Mouse (Mus musculus) heart, postnatal 0 days (tissue): Measurements from ENCODE around the gene Nek7. TPM values are rescaled to one million over a fixed set of nuclear protein-coding genes. Genes with fewer than 3 reads are reported as not detected.

ENCODE experiments used
- ATAC-seq: fragments of 200-750 bp; cut with Nextera tagmentation; 2 replicates; pipeline ENCODE4 v1.8.0; 2017; ENCODE audit warnings: low read depth, moderate number of reproducible peaks, moderate library complexity; ENCODE audit not compliant: insufficient read depth
- DNase-seq: peaks from one replicate; pipeline ENCODE4 v3.0.0-alpha.2; 2016; ENCODE audit warnings: low spot score
- H3K27ac ChIP-seq: fragments of 300-500 bp; sonication (generic); 2 replicates; pipeline ENCODE4 v1.5.1; 2014; ENCODE audit warnings: low read depth, mild to moderate bottlenecking
- H3K27me3 ChIP-seq: fragments of 300-500 bp; sonication (generic); 2 replicates; pipeline ENCODE4 v1.6.1; 2014; ENCODE audit warnings: low read length, mixed read lengths; ENCODE audit not compliant: control insufficient read depth, insufficient read depth
- H3K36me3 ChIP-seq: fragments of 300-500 bp; sonication (generic); replicated peaks from 2 replicates; pipeline ENCODE4 v1.6.1; 2014; ENCODE audit warnings: low read length, mixed read lengths; ENCODE audit not compliant: control insufficient read depth, insufficient read depth
- H3K4me1 ChIP-seq: fragments of 300-500 bp; sonication (generic); 2 replicates; pipeline ENCODE4 v1.6.1; 2014; ENCODE audit warnings: antibody characterized with exemption; ENCODE audit not compliant: control insufficient read depth, insufficient read depth
- H3K4me2 ChIP-seq: fragments of 300-500 bp; sonication (generic); 2 replicates; pipeline ENCODE4 v1.6.1; 2014; ENCODE audit warnings: low read depth, mild to moderate bottlenecking, low read length, moderate library complexity
- H3K4me3 ChIP-seq: fragments of 300-500 bp; sonication (generic); 2 replicates; pipeline ENCODE4 v1.5.1; 2014; ENCODE audit warnings: low read depth, low read length
- H3K9ac ChIP-seq: fragments of 300-500 bp; sonication (generic); replicated peaks from 2 replicates; pipeline ENCODE4 v1.6.1; 2014; ENCODE audit warnings: low read depth, low read length, mixed read lengths
- H3K9me3 ChIP-seq: fragments of 300-500 bp; sonication (generic); replicated peaks from 2 replicates; pipeline ENCODE4 v1.6.1; 2016; ENCODE audit warnings: low read length; ENCODE audit not compliant: control insufficient read depth
- CTCF ChIP-seq: IDR thresholded peaks from 2 replicates; pipeline ENCODE4 v1.5.1; 2016; ENCODE audit warnings: antibody characterized with exemption, control low read depth, low read depth
- EP300 ChIP-seq: IDR thresholded peaks from 2 replicates; pipeline ENCODE4 v1.6.1; 2016; ENCODE audit warnings: antibody characterized with exemption, low read depth
- WGBS: fragments of 180-500 bp; shearing (Covaris S2); extraction: QIAGEN DNeasy Blood & Tissue Kit; methylation state at CpG from one replicate; pipeline ENCODE4 v1.1.7; 2014; 5-methylcytosine and 5-hydroxymethylcytosine counted together
- polyA plus RNA-seq: library from polyadenylated mRNA; unstranded; fragments of >200 nt; fragmentation: Nextera tagmentation; extraction: Ambion mirVana; gene quantifications from 2 replicates; pipeline ENCODE4 v1.2.1, GENCODE M21; 2015
- total RNA-seq: library from RNA; depleted of rRNA; stranded (reverse); fragments of >200 nt; gene quantifications from 2 replicates; pipeline ENCODE4 v1.2.3, GENCODE M21; 2014; ENCODE audit warnings: low replicate concordance

The Nek7 gene
- total and polyA plus RNA-seq, 2 experiments from 2014 or later = 43.8 to 44.6 TPM

DNA sequence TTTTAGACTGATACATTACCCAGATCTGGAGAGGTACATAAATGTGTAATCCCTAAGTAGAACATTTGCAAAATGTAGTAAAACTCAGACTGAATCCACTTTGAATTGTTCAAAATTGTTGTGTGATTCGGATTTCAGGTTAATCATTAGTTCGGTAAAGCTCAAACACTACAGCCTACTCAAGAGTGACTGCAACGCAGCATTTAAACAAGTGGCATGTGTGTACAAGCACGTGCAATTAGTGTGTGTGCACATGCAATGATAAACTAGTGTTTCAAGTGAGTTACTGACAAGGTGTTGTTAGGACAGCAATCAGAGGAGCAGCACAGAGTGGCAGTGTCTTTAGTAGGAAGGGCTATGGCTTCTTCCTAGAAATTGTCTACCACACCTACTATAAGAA is 106.0 kb downstream of the Nek7 start:
- Histone ChIP-seq H3K4me3 (no peak overlapping the region), H3K36me3 (peaks cover 8% of the 10 kb centered on the region; the same call in 1 of the 2 replicates), H3K9me3 (no peaks in the 10 kb centered on the region), H3K27me3 (no peaks in the 10 kb centered on the region), H3K27ac (no peak overlapping the region), H3K4me1 (peaks cover 6% of the 10 kb centered on the region), H3K4me2 (no peak overlapping the region), H3K9ac (no peak overlapping the region)
- no peak for TF ChIP-seq EP300
- TF ChIP-seq CTCF = no peak
- no peak for ATAC-seq
- DNase-seq = no peak
- WGBS = 66% methylated on average over 4 of the region's 4 CpGs

DNA sequence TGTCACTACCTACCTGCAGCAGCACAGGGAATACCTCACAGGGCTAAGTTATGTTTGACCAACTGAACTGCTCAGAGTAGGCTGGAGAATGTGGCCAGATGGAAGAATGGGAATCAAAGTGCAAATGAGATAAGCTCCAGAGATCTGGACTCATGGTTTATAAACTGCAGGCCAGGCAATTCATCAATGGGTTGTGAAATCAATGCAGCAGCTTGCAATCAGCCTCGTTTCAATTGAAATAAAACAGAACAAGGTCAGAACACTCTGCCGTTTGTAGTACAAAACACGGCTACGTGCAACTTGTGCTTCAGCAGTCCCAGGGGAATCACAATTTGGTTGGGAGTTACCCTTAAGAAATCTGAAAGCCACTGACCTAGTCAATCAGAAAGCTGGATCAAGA is 109.4 kb downstream of the Nek7 start:
- H3K9me3 ChIP-seq = no peaks in the 10 kb centered on the region
- no peak for DNase-seq
- no peak overlapping the region for H3K4me3 ChIP-seq
- peaks cover 4% of the 10 kb centered on the region; the same call in 1 of the 2 replicates for H3K36me3 ChIP-seq
- TF ChIP-seq CTCF (no peak), EP300 (no peak)
- 0 out of 2 replicates have a peak, but pooled peaks cover 7% of the 10 kb centered on the region for H3K4me1 ChIP-seq
- 59% methylated on average over 4 of the region's 4 CpGs for WGBS
- no peak overlapping the region for H3K27ac ChIP-seq
- no peak overlapping the region for H3K4me2 ChIP-seq
- H3K27me3 ChIP-seq = no peaks in the 10 kb centered on the region
- no peak overlapping the region for H3K9ac ChIP-seq
- no peak for ATAC-seq

DNA sequence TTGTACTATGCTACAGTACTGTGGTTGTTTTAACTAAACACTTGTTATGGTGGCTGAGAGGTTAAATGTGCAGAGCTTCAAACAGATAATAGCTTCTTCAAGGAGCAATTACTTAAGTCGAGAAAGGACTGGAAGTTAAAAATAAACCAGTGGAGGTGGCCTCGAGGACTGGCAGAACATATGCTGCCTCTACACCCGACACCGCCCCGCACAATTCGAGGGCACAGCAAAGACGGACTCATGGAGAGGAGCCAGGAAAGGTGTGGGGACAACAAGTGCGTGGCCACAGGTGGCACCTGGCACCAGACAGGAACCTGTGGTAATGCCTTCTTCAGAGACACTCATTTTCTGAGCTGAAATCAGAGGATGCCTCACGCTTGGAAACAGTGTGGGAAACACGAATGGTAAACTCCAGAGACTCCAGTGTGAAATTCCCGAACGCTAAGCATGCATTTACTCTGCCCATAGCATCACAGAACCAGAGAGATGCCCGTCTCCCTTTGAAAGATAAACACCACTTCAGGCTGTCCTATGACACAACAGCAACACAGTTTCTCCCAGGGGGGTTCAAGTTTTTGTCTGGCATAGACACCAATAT is 112.4 kb downstream of the Nek7 start:
- no peak for TF ChIP-seq CTCF
- no peak for TF ChIP-seq EP300
- Histone ChIP-seq H3K27ac (no peak overlapping the region), H3K27me3 (no peaks in the 10 kb centered on the region), H3K36me3 (no peaks in the 10 kb centered on the region), H3K4me1 (0 out of 2 replicates have a peak, but pooled peaks cover 13% of the 10 kb centered on the region), H3K9ac (no peak overlapping the region), H3K9me3 (no peaks in the 10 kb centered on the region), H3K4me2 (no peak overlapping the region), H3K4me3 (no peak overlapping the region)
- ATAC-seq (no peak), DNase-seq (no peak)
- 47% methylated on average over 13 of the region's 13 CpGs for WGBS

DNA sequence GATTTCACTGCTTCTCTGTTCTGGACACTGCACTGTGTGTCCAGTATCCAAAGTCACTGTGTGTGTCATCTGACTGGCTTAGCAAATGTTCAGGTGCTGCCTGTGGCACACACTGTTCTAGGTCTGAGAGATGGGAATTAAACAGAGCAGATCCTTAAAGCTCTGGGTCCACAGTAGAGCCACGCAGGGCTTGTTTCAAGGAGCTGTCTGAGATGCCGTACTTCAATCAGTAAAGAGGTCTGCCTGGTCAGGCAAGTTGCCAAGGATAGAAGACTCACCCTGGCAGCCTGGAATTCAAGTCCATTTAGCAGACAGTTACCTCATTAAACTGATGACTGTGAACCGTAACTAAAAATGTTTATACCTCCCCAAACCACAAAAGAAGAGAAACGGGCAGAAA is 112.9 kb downstream of the Nek7 start:
- DNase-seq = no peak
- no peaks in the 10 kb centered on the region for H3K27me3 ChIP-seq
- ATAC-seq = no peak

DNA sequence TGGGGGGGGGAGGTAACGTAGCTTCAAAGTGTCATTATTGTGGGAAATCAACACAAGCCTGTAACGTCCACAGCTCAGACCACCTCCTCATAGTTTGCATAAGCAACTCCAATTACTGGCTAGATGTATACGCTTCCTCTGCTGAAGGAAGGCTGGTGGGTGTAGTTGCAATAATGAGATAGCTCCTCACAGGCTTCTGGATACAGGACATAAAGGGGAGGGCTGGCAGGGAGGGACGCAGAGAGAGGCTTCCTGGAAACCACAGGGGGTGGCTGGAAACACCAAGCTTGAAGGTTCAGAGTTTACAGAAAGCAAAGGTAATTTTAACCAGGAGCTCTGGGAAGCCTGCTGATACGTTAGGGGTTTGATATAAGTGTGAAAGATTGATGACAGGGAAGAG is 115.7 kb downstream of the Nek7 start:
- Histone ChIP-seq H3K4me1 (0 out of 2 replicates have a peak, but pooled peaks cover 13% of the 10 kb centered on the region), H3K4me3 (no peak overlapping the region), H3K27me3 (no peaks in the 10 kb centered on the region), H3K4me2 (no peak overlapping the region; the same call in 1 of the 2 replicates), H3K27ac (no peak overlapping the region), H3K9ac (no peak overlapping the region), H3K9me3 (no peaks in the 10 kb centered on the region), H3K36me3 (no peaks in the 10 kb centered on the region)
- no peak for ATAC-seq
- TF ChIP-seq EP300 = no peak
- no peak for TF ChIP-seq CTCF
- whole genome bisulfite sequencing = 41% methylated on average over 5 of the region's 5 CpGs
- no peak for DNase-seq

More for the DNA sequence above, 112.9 kb downstream of the Nek7 start:
- Histone ChIP-seq H3K4me2 (no peak overlapping the region), H3K4me1 (0 out of 2 replicates have a peak, but pooled peaks cover 13% of the 10 kb centered on the region), H3K27ac (no peak overlapping the region), H3K9me3 (no peaks in the 10 kb centered on the region), H3K9ac (no peak overlapping the region), H3K4me3 (no peak overlapping the region), H3K36me3 (no peaks in the 10 kb centered on the region)
- no peak for TF ChIP-seq CTCF
- TF ChIP-seq EP300 = no peak
- 21% methylated on average over 4 of the region's 4 CpGs for WGBS

DNA sequence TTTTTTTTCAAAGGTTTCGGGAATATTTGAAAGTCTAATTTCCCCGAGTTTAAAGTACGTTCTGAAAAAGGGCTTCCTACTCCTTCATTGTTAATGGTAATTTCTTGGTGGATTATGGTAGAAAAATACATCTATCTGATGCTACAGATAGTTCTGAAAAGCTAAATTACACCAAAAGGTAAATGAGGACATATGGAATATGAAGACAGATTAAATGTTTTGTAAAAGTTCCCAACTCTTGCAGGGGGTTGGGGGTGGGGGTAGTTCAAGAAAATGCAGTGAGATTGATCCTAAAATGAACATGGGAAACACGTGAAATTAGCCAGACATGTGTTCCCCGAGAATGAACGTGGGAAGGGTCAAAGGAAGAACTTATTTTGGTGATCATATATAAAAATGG is 119.2 kb downstream of the Nek7 start:
- peaks cover 17% of the 10 kb centered on the region for H3K36me3 ChIP-seq
- no peak overlapping the region for H3K27ac ChIP-seq
- no peak overlapping the region for H3K4me2 ChIP-seq
- H3K27me3 ChIP-seq = no peaks in the 10 kb centered on the region
- no peaks in the 10 kb centered on the region for H3K9me3 ChIP-seq
- 0 out of 2 replicates have a peak, but pooled peaks cover 6% of the 10 kb centered on the region for H3K4me1 ChIP-seq
- 92% methylated on average over 6 of the region's 6 CpGs for WGBS
- TF ChIP-seq CTCF (no peak), EP300 (no peak)
- no peak overlapping the region for H3K4me3 ChIP-seq
- H3K9ac ChIP-seq = no peak overlapping the region
- no peak for DNase-seq
- no peak for ATAC-seq
